Mouse (Mus musculus): ENCODE measurements around the gene Sall1.

Gene Sall1

GRCm38 (mm10) chr8:88997276-88997675 lies 46.7 kb downstream of the Sall1 start:
- no peak for DNase-seq (ENCODE audit: low read depth in 2 of 2, low spot score in 2 of 2)

GRCm38 (mm10) chr8:88991780-88992509 lies 52.0 kb downstream of the Sall1 start:
- no peak for DNase-seq (ENCODE audit: low read depth in 2 of 2, low spot score in 2 of 2)

GRCm38 (mm10) chr8:88991176-88991575 lies 52.8 kb downstream of the Sall1 start:
- no peak for DNase-seq (ENCODE audit: low read depth in 2 of 2, low spot score in 2 of 2)

- DNase-seq (ENCODE audit: low read depth in 2 of 2, low spot score in 2 of 2): no peak
These were observed 55.0 kb downstream of the Sall1 start for GRCm38 (mm10) chr8:88989002-88989401.

GRCm38 (mm10) chr8:88983468-88983867 lies 60.5 kb downstream of the Sall1 start:
- DNase-seq (ENCODE audit: low read depth in 2 of 2, low spot score in 2 of 2): no peak

Data from CD8-positive naive resting alpha-beta T cell, adult 2 months (primary cell).